Mouse (Mus musculus) thymus, adult 2 months (tissue): Measurements from ENCODE around the gene Katnbl1.

Source experiments
- CTCF ChIP-seq: fragments of 200-500 bp; IDR thresholded peaks from 2 replicates; pipeline ENCODE4 v1.5.1; 2012; ENCODE audit warnings: mild to moderate bottlenecking, control low read depth, low read length, moderate library complexity, borderline replicate concordance; ENCODE audit not compliant: control insufficient read depth, poor library complexity, insufficient read depth; ENCODE audit errors: extremely low read depth
- POLR2A ChIP-seq: fragments of 200-500 bp; IDR thresholded peaks from 2 replicates; pipeline ENCODE4 v1.6.1; 2012; ENCODE audit warnings: mild to moderate bottlenecking, low read length, control low read depth, moderate library complexity; ENCODE audit not compliant: control insufficient read depth, poor library complexity, insufficient read depth; ENCODE audit errors: extremely low read depth

- TF ChIP-seq CTCF (no peak), POLR2A (no peak)
These were observed 53.5 kb downstream of the Katnbl1 start for GRCm38 (mm10) chr2:112432523-112432922.
